Mouse (Mus musculus) stomach, postnatal 0 days (tissue): ENCODE data around the gene Zfp92.

Experiments used
- CTCF ChIP-seq: IDR thresholded peaks from 2 replicates; pipeline ENCODE4 v1.5.1; 2016; ENCODE audit warnings: antibody characterized with exemption, low read depth, mild to moderate bottlenecking, moderate library complexity
- EP300 ChIP-seq: optimal IDR thresholded peaks from 2 replicates; pipeline ENCODE3; 2016; ENCODE audit warnings: antibody characterized with exemption

- TF ChIP-seq CTCF (no peak), EP300 (no peak)
These were observed 64.9 kb downstream of the Zfp92 start for GRCm38 (mm10) chrX:73475658-73476256.
